Mouse (Mus musculus): ENCODE results near the gene Itga2. TPM values are rescaled to one million over a fixed set of nuclear protein-coding genes. Genes with fewer than 3 reads are reported as not detected.

Gene Itga2
- polyA plus RNA-seq, 1 experiment: 3.2 TPM

DNA sequence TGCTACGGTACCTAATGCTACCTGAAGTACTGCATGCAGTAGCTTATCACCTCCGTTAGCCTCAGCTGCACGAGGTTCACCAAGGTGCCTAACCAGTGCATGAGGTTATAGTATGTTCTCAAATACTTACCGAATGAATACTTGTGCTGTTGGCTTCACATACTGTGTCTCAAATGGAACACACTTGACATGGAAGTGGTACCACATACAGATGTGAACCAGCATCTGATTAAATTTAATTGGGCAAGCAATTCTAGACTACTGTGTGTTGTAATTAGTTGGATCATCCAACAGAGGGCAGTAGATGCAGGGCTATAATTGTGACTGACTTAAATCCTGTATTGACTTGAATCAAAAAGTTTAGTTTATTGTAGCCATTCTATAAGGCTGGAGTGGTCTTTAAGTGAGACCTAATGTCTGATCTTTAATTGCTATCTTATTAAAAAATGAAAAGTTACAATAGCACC lies 100.5 kb downstream of the Itga2 start:
- TF ChIP-seq CTCF (IDR thresholded peaks at IDR 0.05; ENCODE audit: control insufficient read depth, insufficient read depth, low read length) (peak; percentile 25; the same call in 1 of the 2 replicates), POLR2A (IDR thresholded peaks at IDR 0.05; ENCODE audit: borderline replicate concordance, control insufficient read depth, low read depth, low read length) (no peak)
- Histone ChIP-seq H3K4me3 (replicated peaks; ENCODE audit: control insufficient read depth, low read depth, low read length) (no peak overlapping the region), H3K4me1 (ENCODE audit: control insufficient read depth, insufficient read depth, low read length) (no peaks in the 10 kb centered on the region; the same call in 1 of the 2 replicates), H3K27ac (ENCODE audit: control insufficient read depth, insufficient read depth, low read depth, low read length, poor library complexity) (no peak overlapping the region)
- 82% methylated on average over 4 of the region's 4 CpGs for WGBS

DNA sequence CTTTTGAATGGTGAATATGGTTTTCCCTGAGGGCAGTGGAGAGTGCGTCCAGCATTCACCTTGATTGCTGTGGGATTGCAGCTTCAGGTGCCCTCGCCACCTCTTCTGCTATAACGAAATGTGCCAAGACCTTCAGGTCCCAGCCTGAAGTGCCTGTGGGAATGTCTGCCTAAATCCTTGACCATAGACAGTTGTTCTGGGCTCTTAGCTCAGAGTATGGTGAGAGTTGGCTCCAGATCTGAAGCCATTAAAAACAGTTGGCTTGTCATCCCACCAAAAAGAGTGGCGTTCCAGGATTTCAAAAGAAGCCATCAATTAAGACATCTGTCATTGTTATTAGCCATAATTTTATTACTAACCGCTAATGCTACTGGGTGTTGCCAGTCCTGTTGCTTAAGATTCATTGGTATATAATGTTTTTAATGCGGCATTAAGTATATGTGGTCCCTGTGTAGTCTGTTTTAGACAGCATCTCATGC lies 106.5 kb downstream of the Itga2 start:
- WGBS: 87% methylated on average over 6 of the region's 6 CpGs
- Histone ChIP-seq H3K4me1 (ENCODE audit: control insufficient read depth, insufficient read depth, low read length) (no peaks in the 10 kb centered on the region), H3K27ac (ENCODE audit: control insufficient read depth, insufficient read depth, low read depth, low read length, poor library complexity) (no peak overlapping the region), H3K4me3 (replicated peaks; ENCODE audit: control insufficient read depth, low read depth, low read length) (no peak overlapping the region)
- TF ChIP-seq POLR2A (IDR thresholded peaks at IDR 0.05; ENCODE audit: borderline replicate concordance, control insufficient read depth, low read depth, low read length) (no peak), CTCF (IDR thresholded peaks at IDR 0.05; ENCODE audit: control insufficient read depth, insufficient read depth, low read length) (no peak)

DNA sequence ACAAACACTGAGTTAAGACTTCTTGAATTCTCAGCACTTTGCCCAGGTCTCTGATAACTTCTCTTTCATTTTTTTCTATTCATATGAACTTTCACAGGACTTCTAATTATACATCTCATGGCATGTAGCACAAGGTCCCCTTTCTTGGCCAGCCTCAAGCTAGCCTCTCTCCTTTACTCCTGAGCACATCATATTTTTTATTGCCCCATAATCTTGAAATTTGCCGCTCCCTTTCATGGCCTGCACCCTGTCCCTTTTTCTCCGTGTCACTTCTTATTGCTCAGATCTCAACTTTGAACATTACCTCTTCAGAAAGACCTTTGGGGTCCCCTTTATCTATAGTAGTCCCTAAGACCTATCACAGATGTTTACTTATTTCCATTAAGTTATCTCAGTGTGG lies 109.0 kb downstream of the Itga2 start:
- no peak for TF ChIP-seq CTCF (IDR thresholded peaks at IDR 0.05; ENCODE audit: control insufficient read depth, insufficient read depth, low read length)
- no peak for TF ChIP-seq POLR2A (IDR thresholded peaks at IDR 0.05; ENCODE audit: borderline replicate concordance, control insufficient read depth, low read depth, low read length)

DNA sequence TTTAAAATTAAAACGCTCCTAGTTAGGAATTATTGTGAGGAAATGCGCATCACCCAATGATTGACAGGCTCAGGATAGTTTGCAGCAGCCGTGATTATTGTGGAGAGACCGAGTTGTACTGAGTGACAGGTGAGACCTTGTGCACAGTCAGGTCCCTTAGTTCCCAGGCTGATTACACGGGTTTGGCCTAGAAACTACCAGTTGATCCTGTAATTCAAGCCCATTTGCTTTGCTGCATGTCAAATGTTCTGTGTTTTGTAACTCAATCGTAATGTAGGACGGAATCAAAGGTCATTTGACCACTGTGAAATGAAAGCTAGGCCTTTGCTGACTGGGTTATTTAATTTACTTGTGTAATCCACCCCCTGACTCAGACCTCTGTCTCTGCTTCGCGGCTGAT lies 113.4 kb downstream of the Itga2 start:
- Histone ChIP-seq H3K27ac (ENCODE audit: control insufficient read depth, insufficient read depth, low read depth, low read length, poor library complexity) (no peak overlapping the region), H3K4me1 (ENCODE audit: control insufficient read depth, insufficient read depth, low read length) (no peaks in the 10 kb centered on the region; the same call in 1 of the 2 replicates), H3K4me3 (replicated peaks; ENCODE audit: control insufficient read depth, low read depth, low read length) (peak overlapping the region; percentile 92)
- TF ChIP-seq POLR2A (IDR thresholded peaks at IDR 0.05; ENCODE audit: borderline replicate concordance, control insufficient read depth, low read depth, low read length): no peak
- TF ChIP-seq CTCF (IDR thresholded peaks at IDR 0.05; ENCODE audit: control insufficient read depth, insufficient read depth, low read length): no peak
- WGBS: 17% methylated on average over 9 of the region's 9 CpGs

More for the DNA sequence above, 109.0 kb downstream of the Itga2 start:
- no peak overlapping the region for H3K27ac ChIP-seq (ENCODE audit: control insufficient read depth, insufficient read depth, low read depth, low read length, poor library complexity)
- 85% methylated on average over 2 of the region's 2 CpGs for WGBS
- no peak overlapping the region for H3K4me3 ChIP-seq (replicated peaks; ENCODE audit: control insufficient read depth, low read depth, low read length)
- H3K4me1 ChIP-seq (ENCODE audit: control insufficient read depth, insufficient read depth, low read length): no peaks in the 10 kb centered on the region; the same call in 1 of the 2 replicates

DNA sequence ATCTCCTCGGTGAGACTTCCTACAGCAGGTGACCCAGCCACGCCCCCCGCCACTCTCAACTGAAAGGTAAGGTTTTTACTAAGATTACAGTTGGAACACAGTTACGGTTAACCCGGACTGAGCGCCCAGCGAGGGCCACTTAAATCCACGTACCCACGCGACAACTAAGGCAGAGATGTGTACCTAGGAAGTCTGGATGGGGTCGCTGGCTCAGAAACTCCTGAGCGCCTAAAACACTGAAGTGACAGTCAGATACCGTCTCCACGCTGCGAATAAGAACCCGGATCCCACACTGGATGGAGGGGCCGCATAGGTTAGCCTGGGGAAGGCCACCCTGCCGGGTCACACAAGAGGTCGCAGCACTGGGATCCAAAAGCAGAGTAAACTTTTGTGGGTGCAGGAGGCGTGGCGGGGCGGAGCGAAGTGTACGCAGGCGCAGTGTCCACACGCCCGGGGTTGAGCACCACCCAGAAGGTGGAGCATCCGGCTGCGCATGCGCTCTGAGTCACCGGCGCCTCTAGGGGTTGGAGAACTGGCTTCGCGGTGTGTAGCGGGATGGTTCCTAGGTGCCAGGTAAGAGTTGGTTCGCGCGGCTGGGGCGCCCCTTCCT lies 114.0 kb downstream of the Itga2 start, which contains the start of gene Mocs2:
Mocs2 (plus strand) TSS at position 486 of the 610 bp plus-strand sequence.
- Histone ChIP-seq H3K4me1 (ENCODE audit: control insufficient read depth, insufficient read depth, low read length) (no peaks in the 10 kb centered on the region; the same call in 1 of the 2 replicates), H3K4me3 (replicated peaks; ENCODE audit: control insufficient read depth, low read depth, low read length) (peak within 1 kb of the TSS; percentile 92), H3K27ac (ENCODE audit: control insufficient read depth, insufficient read depth, low read depth, low read length, poor library complexity) (no peak within 1 kb of the TSS)
- WGBS: 1% methylated on average over 39 of the region's 39 CpGs
- TF ChIP-seq POLR2A (IDR thresholded peaks at IDR 0.05; ENCODE audit: borderline replicate concordance, control insufficient read depth, low read depth, low read length): peak; percentile 63; the same call in 1 of the 2 replicates
- peak; percentile 14; the same call in 1 of the 2 replicates for TF ChIP-seq CTCF (IDR thresholded peaks at IDR 0.05; ENCODE audit: control insufficient read depth, insufficient read depth, low read length)

DNA sequence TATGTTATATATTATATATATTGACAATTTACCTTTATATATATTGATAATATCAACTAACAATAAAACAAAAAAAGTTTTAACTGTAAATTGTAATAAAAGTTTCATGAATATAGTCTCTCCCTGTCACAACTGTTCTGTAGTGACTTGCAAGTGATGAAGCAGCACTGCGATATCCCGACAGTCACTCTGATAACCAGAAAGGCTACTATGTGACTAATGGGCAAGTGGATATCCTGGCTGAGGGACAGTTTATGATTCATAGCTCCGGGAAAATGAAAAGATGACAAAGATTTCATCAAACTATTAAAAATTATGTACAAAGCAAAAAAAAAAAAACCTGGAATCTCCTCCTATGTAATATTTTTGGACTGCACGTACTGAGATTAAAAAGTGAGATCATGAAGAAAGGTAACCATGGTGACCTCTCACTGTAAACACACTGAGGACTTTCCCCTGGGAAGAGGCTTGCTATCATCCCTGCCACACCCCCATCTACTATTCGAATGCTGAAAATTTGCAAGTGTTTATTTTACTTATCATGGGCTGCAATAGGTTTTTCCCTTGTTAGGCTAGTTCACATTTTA lies 122.2 kb downstream of the Itga2 start:
- H3K27ac ChIP-seq (ENCODE audit: control insufficient read depth, insufficient read depth, low read depth, low read length, poor library complexity): no peak overlapping the region
- WGBS: 82% methylated on average over 5 of the region's 5 CpGs
- no peaks in the 10 kb centered on the region for H3K4me1 ChIP-seq (ENCODE audit: control insufficient read depth, insufficient read depth, low read length)
- TF ChIP-seq CTCF (IDR thresholded peaks at IDR 0.05; ENCODE audit: control insufficient read depth, insufficient read depth, low read length) (no peak), POLR2A (IDR thresholded peaks at IDR 0.05; ENCODE audit: borderline replicate concordance, control insufficient read depth, low read depth, low read length) (no peak)
- H3K4me3 ChIP-seq (replicated peaks; ENCODE audit: control insufficient read depth, low read depth, low read length): no peak overlapping the region

DNA sequence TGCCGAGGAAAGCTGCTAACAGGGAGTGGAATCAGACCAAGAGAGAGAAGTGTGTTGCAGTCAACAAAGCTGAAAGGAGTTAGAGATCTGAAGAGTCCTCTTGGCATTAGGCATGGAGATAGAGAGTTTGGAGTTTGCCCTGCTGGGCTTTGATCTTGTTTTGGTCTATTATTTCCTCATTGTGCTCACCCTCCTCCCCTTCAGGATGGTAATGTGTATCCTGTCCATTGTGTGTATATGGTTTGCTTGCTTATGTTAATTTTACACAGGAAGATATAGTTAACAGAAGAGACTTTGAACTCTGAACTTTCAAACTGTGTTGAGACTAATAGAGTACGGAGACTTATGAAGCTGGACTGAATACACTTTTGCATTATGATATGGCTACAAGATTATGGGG lies 128.9 kb downstream of the Itga2 start:
- Histone ChIP-seq H3K4me3 (replicated peaks; ENCODE audit: control insufficient read depth, low read depth, low read length) (no peak overlapping the region), H3K4me1 (ENCODE audit: control insufficient read depth, insufficient read depth, low read length) (no peaks in the 10 kb centered on the region), H3K27ac (ENCODE audit: control insufficient read depth, insufficient read depth, low read depth, low read length, poor library complexity) (no peak overlapping the region)
- TF ChIP-seq CTCF (IDR thresholded peaks at IDR 0.05; ENCODE audit: control insufficient read depth, insufficient read depth, low read length) (no peak), POLR2A (IDR thresholded peaks at IDR 0.05; ENCODE audit: borderline replicate concordance, control insufficient read depth, low read depth, low read length) (no peak)
- 87% methylated on average over 2 of the region's 2 CpGs for WGBS

DNA sequence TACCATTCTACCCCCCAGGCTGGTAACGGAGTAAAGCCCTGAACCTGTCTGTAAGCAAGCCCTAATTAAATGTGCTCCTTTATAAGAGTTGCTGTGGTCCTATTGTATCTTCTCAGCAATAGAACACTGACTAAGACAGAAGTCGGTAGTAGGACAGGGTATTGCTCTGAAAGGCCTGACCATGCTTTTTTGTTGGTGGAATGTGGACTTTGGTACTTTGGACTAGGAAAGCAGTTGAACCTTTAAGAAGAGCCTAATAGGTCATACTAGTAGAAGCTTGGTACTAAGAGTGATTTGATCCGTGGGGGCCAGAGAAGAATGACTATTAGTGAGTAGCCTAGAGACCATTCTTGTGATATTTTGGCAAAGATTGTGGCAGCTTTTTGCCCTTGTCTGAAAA lies 130.0 kb downstream of the Itga2 start:
- Histone ChIP-seq H3K4me3 (replicated peaks; ENCODE audit: control insufficient read depth, low read depth, low read length) (no peak overlapping the region), H3K27ac (ENCODE audit: control insufficient read depth, insufficient read depth, low read depth, low read length, poor library complexity) (no peak overlapping the region), H3K4me1 (ENCODE audit: control insufficient read depth, insufficient read depth, low read length) (no peaks in the 10 kb centered on the region)
- 78% methylated on average over 3 of the region's 3 CpGs for WGBS
- no peak for TF ChIP-seq CTCF (IDR thresholded peaks at IDR 0.05; ENCODE audit: control insufficient read depth, insufficient read depth, low read length)
- TF ChIP-seq POLR2A (IDR thresholded peaks at IDR 0.05; ENCODE audit: borderline replicate concordance, control insufficient read depth, low read depth, low read length): no peak

Data from bone marrow, adult 2 months (tissue).